Mouse (Mus musculus): Measurements from ENCODE around the gene Kif6.
A peak's percentile ranks its signal among the peaks of the same experiment; 100 is the strongest.

Gene Kif6

GRCm38 (mm10) chr17:49666728-49667127 is 51.8 kb downstream of the Kif6 start:
- peak; percentile 94 for ATAC-seq (ENCODE audit: low TSS enrichment)

- no peak for ATAC-seq (ENCODE audit: low TSS enrichment)
Observed at GRCm38 (mm10) chr17:49668296-49668695, 53.4 kb downstream of the Kif6 start.

GRCm38 (mm10) chr17:49671921-49672339 is 57.0 kb downstream of the Kif6 start:
- ATAC-seq (ENCODE audit: low TSS enrichment) = peak; percentile 47; the same call in 1 of the 2 replicates

GRCm38 (mm10) chr17:49672421-49672820 is 57.5 kb downstream of the Kif6 start:
- ATAC-seq (ENCODE audit: low TSS enrichment) = no peak

- ATAC-seq (ENCODE audit: low TSS enrichment) = no peak
Observed at GRCm38 (mm10) chr17:49675629-49676028, 60.7 kb downstream of the Kif6 start.

- ATAC-seq (ENCODE audit: low TSS enrichment) = no peak
Observed at GRCm38 (mm10) chr17:49681410-49681809, 66.5 kb downstream of the Kif6 start.

- ATAC-seq (ENCODE audit: low TSS enrichment) = no peak
Observed at GRCm38 (mm10) chr17:49684146-49684545, 69.2 kb downstream of the Kif6 start.

- peak; percentile 83 for ATAC-seq (ENCODE audit: low TSS enrichment)
Observed at GRCm38 (mm10) chr17:49690607-49691454, 75.9 kb downstream of the Kif6 start.

- ATAC-seq (ENCODE audit: low TSS enrichment) = peak; percentile 20; the same call in 1 of the 2 replicates
Observed at GRCm38 (mm10) chr17:49691455-49691805, 76.5 kb downstream of the Kif6 start.

GRCm38 (mm10) chr17:49693206-49693605 is 78.3 kb downstream of the Kif6 start:
- no peak for ATAC-seq (ENCODE audit: low TSS enrichment)

GRCm38 (mm10) chr17:49697220-49697619 is 82.3 kb downstream of the Kif6 start:
- no peak for ATAC-seq (ENCODE audit: low TSS enrichment)

- peak; percentile 82 for ATAC-seq (ENCODE audit: low TSS enrichment)
Observed at GRCm38 (mm10) chr17:49703492-49704249, 88.7 kb downstream of the Kif6 start.

GRCm38 (mm10) chr17:49709192-49709591 is 94.3 kb downstream of the Kif6 start:
- no peak for ATAC-seq (ENCODE audit: low TSS enrichment)

GRCm38 (mm10) chr17:49710101-49710630 is 95.2 kb downstream of the Kif6 start:
- peak; percentile 90 for ATAC-seq (ENCODE audit: low TSS enrichment)

- no peak for ATAC-seq (ENCODE audit: low TSS enrichment)
Observed at GRCm38 (mm10) chr17:49726206-49726605, 111.3 kb downstream of the Kif6 start.

- no peak for ATAC-seq (ENCODE audit: low TSS enrichment)
Observed at GRCm38 (mm10) chr17:49726976-49727375, 112.0 kb downstream of the Kif6 start.

- no peak for ATAC-seq (ENCODE audit: low TSS enrichment)
Observed at GRCm38 (mm10) chr17:49727428-49728045, 112.6 kb downstream of the Kif6 start.

GRCm38 (mm10) chr17:49729856-49730255 is 114.9 kb downstream of the Kif6 start:
- ATAC-seq (ENCODE audit: low TSS enrichment) = no peak

- peak; percentile 31; the same call in 1 of the 2 replicates for ATAC-seq (ENCODE audit: low TSS enrichment)
Observed at GRCm38 (mm10) chr17:49732706-49733105, 117.8 kb downstream of the Kif6 start.

- ATAC-seq (ENCODE audit: low TSS enrichment) = no peak
Observed at GRCm38 (mm10) chr17:49734079-49734478, 119.1 kb downstream of the Kif6 start.

GRCm38 (mm10) chr17:49734776-49735175 is 119.8 kb downstream of the Kif6 start:
- ATAC-seq (ENCODE audit: low TSS enrichment) = no peak

- no peak for ATAC-seq (ENCODE audit: low TSS enrichment)
Observed at GRCm38 (mm10) chr17:49736364-49736763, 121.4 kb downstream of the Kif6 start.

Data from frontal cortex, adult (tissue).